Mouse (Mus musculus): ENCODE data around the gene Nxph1. TPM values are rescaled to one million over a fixed set of nuclear protein-coding genes. Genes with fewer than 3 reads are reported as not detected.

Gene Nxph1
- polyA plus RNA-seq, 1 experiment from 2014 or later, result 3.6 TPM

GRCm38 (mm10) chr6:8979237-8979871 is 31.1 kb downstream of the Nxph1 start:
- WGBS, result 59% methylated on average over 4 of the region's 4 CpGs
- Histone ChIP-seq H3K9ac (no peak overlapping the region), H3K9me3 (replicated peaks) (no peaks in the 10 kb centered on the region), H3K27ac (replicated peaks) (no peak overlapping the region), H3K27me3 (no peaks in the 10 kb centered on the region), H3K36me3 (no peaks in the 10 kb centered on the region), H3K4me3 (replicated peaks) (no peak overlapping the region), H3K4me2 (replicated peaks) (no peak overlapping the region), H3K4me1 (no peaks in the 10 kb centered on the region)
- ATAC-seq (ENCODE audit: insufficient number of reproducible peaks, low FRiP score, low TSS enrichment, low read depth), result no peak

- WGBS, result 45% methylated on average over 12 of the region's 12 CpGs
- H3K27ac ChIP-seq (replicated peaks), result no peak overlapping the region
- ATAC-seq (ENCODE audit: insufficient number of reproducible peaks, low FRiP score, low TSS enrichment, low read depth), result no peak
- no peaks in the 10 kb centered on the region for H3K36me3 ChIP-seq
- H3K27me3 ChIP-seq, result no peaks in the 10 kb centered on the region
- H3K4me3 ChIP-seq (replicated peaks), result no peak overlapping the region
- no peaks in the 10 kb centered on the region for H3K9me3 ChIP-seq (replicated peaks)
- H3K4me2 ChIP-seq (replicated peaks), result no peak overlapping the region
- 0 out of 2 replicates have a peak, but pooled peaks cover 3% of the 10 kb centered on the region for H3K4me1 ChIP-seq
- no peak overlapping the region for H3K9ac ChIP-seq
Observed at GRCm38 (mm10) chr6:8996301-8996943, 48.2 kb downstream of the Nxph1 start.

- no peak overlapping the region for H3K4me3 ChIP-seq (replicated peaks)
- H3K4me1 ChIP-seq, result 0 out of 2 replicates have a peak, but pooled peaks cover 3% of the 10 kb centered on the region
- no peak overlapping the region for H3K4me2 ChIP-seq (replicated peaks)
- WGBS, result 73% methylated on average over 2 of the region's 2 CpGs
- H3K27me3 ChIP-seq, result no peaks in the 10 kb centered on the region
- no peaks in the 10 kb centered on the region for H3K36me3 ChIP-seq
- no peak overlapping the region for H3K9ac ChIP-seq
- no peak overlapping the region for H3K27ac ChIP-seq (replicated peaks)
- H3K9me3 ChIP-seq (replicated peaks), result no peaks in the 10 kb centered on the region
- ATAC-seq (ENCODE audit: insufficient number of reproducible peaks, low FRiP score, low TSS enrichment, low read depth), result no peak
Observed at GRCm38 (mm10) chr6:8997326-8997725, 49.1 kb downstream of the Nxph1 start.

GRCm38 (mm10) chr6:9002686-9003085 is 54.5 kb downstream of the Nxph1 start:
- no peaks in the 10 kb centered on the region for H3K27me3 ChIP-seq
- 53% methylated on average over 3 of the region's 3 CpGs for WGBS
- no peak overlapping the region for H3K4me2 ChIP-seq (replicated peaks)
- H3K27ac ChIP-seq (replicated peaks), result no peak overlapping the region
- no peaks in the 10 kb centered on the region for H3K4me1 ChIP-seq
- ATAC-seq (ENCODE audit: insufficient number of reproducible peaks, low FRiP score, low TSS enrichment, low read depth), result no peak
- H3K36me3 ChIP-seq, result no peaks in the 10 kb centered on the region
- no peaks in the 10 kb centered on the region for H3K9me3 ChIP-seq (replicated peaks)
- no peak overlapping the region for H3K9ac ChIP-seq
- H3K4me3 ChIP-seq (replicated peaks), result no peak overlapping the region

- Histone ChIP-seq H3K9ac (no peak overlapping the region), H3K36me3 (no peaks in the 10 kb centered on the region), H3K4me2 (replicated peaks) (no peak overlapping the region), H3K27ac (replicated peaks) (no peak overlapping the region), H3K9me3 (replicated peaks) (no peaks in the 10 kb centered on the region), H3K4me1 (no peaks in the 10 kb centered on the region), H3K27me3 (no peaks in the 10 kb centered on the region), H3K4me3 (replicated peaks) (no peak overlapping the region)
- WGBS, result 94% methylated on average over 1 of the region's 1 CpGs
- ATAC-seq (ENCODE audit: insufficient number of reproducible peaks, low FRiP score, low TSS enrichment, low read depth), result no peak
Observed at GRCm38 (mm10) chr6:9026631-9027030, 78.4 kb downstream of the Nxph1 start.

- H3K4me1 ChIP-seq, result no peaks in the 10 kb centered on the region
- H3K4me2 ChIP-seq (replicated peaks), result no peak overlapping the region
- H3K9ac ChIP-seq, result no peak overlapping the region
- H3K36me3 ChIP-seq, result no peaks in the 10 kb centered on the region
- WGBS, result 37% methylated on average over 4 of the region's 4 CpGs
- no peak overlapping the region for H3K27ac ChIP-seq (replicated peaks)
- ATAC-seq (ENCODE audit: insufficient number of reproducible peaks, low FRiP score, low TSS enrichment, low read depth), result no peak
- H3K4me3 ChIP-seq (replicated peaks), result no peak overlapping the region
- H3K9me3 ChIP-seq (replicated peaks), result no peaks in the 10 kb centered on the region
- H3K27me3 ChIP-seq, result no peaks in the 10 kb centered on the region
Observed at GRCm38 (mm10) chr6:9027146-9027545, 78.9 kb downstream of the Nxph1 start.

GRCm38 (mm10) chr6:9028501-9028900 is 80.3 kb downstream of the Nxph1 start:
- 77% methylated on average over 1 of the region's 1 CpGs for WGBS
- H3K4me3 ChIP-seq (replicated peaks), result no peak overlapping the region

GRCm38 (mm10) chr6:9039286-9039685 is 91.1 kb downstream of the Nxph1 start:
- Histone ChIP-seq H3K27ac (replicated peaks) (no peak overlapping the region), H3K4me3 (replicated peaks) (no peak overlapping the region), H3K9ac (no peak overlapping the region), H3K4me2 (replicated peaks) (no peak overlapping the region), H3K27me3 (no peaks in the 10 kb centered on the region), H3K4me1 (no peaks in the 10 kb centered on the region), H3K36me3 (no peaks in the 10 kb centered on the region), H3K9me3 (replicated peaks) (no peaks in the 10 kb centered on the region)
- ATAC-seq (ENCODE audit: insufficient number of reproducible peaks, low FRiP score, low TSS enrichment, low read depth), result no peak
- 93% methylated on average over 1 of the region's 1 CpGs for WGBS

More at GRCm38 (mm10) chr6:9028501-9028900, 80.3 kb downstream of the Nxph1 start:
- H3K4me1 ChIP-seq, result no peaks in the 10 kb centered on the region
- H3K27ac ChIP-seq (replicated peaks), result no peak overlapping the region
- no peaks in the 10 kb centered on the region for H3K36me3 ChIP-seq
- H3K4me2 ChIP-seq (replicated peaks), result no peak overlapping the region
- H3K27me3 ChIP-seq, result no peaks in the 10 kb centered on the region
- H3K9me3 ChIP-seq (replicated peaks), result no peaks in the 10 kb centered on the region
- no peak for ATAC-seq (ENCODE audit: insufficient number of reproducible peaks, low FRiP score, low TSS enrichment, low read depth)
- H3K9ac ChIP-seq, result no peak overlapping the region

- H3K4me3 ChIP-seq (replicated peaks), result no peak overlapping the region
- 67% methylated on average over 3 of the region's 3 CpGs for WGBS
- no peaks in the 10 kb centered on the region for H3K36me3 ChIP-seq
- H3K27ac ChIP-seq (replicated peaks), result no peak overlapping the region
- no peak for ATAC-seq (ENCODE audit: insufficient number of reproducible peaks, low FRiP score, low TSS enrichment, low read depth)
- H3K4me1 ChIP-seq, result no peaks in the 10 kb centered on the region
- H3K27me3 ChIP-seq, result no peaks in the 10 kb centered on the region
- no peaks in the 10 kb centered on the region for H3K9me3 ChIP-seq (replicated peaks)
- no peak overlapping the region for H3K9ac ChIP-seq
- no peak overlapping the region for H3K4me2 ChIP-seq (replicated peaks)
Observed at GRCm38 (mm10) chr6:9040991-9041390, 92.8 kb downstream of the Nxph1 start.

- Histone ChIP-seq H3K27ac (replicated peaks) (no peak overlapping the region), H3K4me1 (no peaks in the 10 kb centered on the region), H3K9ac (no peak overlapping the region), H3K4me3 (replicated peaks) (no peak overlapping the region), H3K4me2 (replicated peaks) (no peak overlapping the region), H3K36me3 (no peaks in the 10 kb centered on the region), H3K9me3 (replicated peaks) (no peaks in the 10 kb centered on the region), H3K27me3 (no peaks in the 10 kb centered on the region)
- no peak for ATAC-seq (ENCODE audit: insufficient number of reproducible peaks, low FRiP score, low TSS enrichment, low read depth)
- WGBS, result 26% methylated on average over 1 of the region's 1 CpGs
Observed at GRCm38 (mm10) chr6:9042391-9042790, 94.2 kb downstream of the Nxph1 start.

GRCm38 (mm10) chr6:9046815-9047214 is 98.6 kb downstream of the Nxph1 start:
- Histone ChIP-seq H3K9me3 (replicated peaks) (no peaks in the 10 kb centered on the region), H3K27ac (replicated peaks) (no peak overlapping the region), H3K9ac (no peak overlapping the region), H3K4me1 (no peaks in the 10 kb centered on the region), H3K36me3 (no peaks in the 10 kb centered on the region), H3K4me3 (replicated peaks) (no peak overlapping the region), H3K4me2 (replicated peaks) (no peak overlapping the region), H3K27me3 (no peaks in the 10 kb centered on the region)
- ATAC-seq (ENCODE audit: insufficient number of reproducible peaks, low FRiP score, low TSS enrichment, low read depth), result no peak
- WGBS, result 20% methylated on average over 2 of the region's 2 CpGs
